Mouse (Mus musculus): Measurements from ENCODE around the gene Spata17.

DNA sequence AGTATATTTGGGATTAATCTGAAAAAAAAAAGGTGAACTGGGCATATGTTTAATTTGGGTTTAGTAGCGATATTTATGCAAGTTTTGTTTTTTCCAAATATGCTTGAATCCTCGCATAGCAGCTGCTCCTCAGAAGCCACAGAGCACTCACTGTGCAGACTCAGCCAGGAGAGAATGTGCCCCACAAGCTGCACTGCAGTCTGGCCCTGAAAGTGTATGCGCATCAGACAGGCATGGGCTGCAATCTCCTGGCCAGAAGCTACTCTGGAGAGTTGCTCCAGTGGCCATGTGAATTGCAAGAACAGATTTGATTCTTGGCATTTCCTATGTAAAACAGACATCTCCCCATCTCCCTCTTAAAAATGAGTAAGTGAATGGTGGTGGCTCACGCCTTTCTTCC, 82.9 kb downstream of the Spata17 start:
- no peak for TF ChIP-seq GATA1 (IDR thresholded peaks at IDR 0.05; ENCODE audit: borderline replicate concordance, low read length)
- no peak for TF ChIP-seq FLI1 (IDR thresholded peaks at IDR 0.05; ENCODE audit: low read length)

All from megakaryocyte, embryonic 14.5 days (primary cell).